Mouse (Mus musculus) testis, adult 2 months (tissue): Measurements from ENCODE around the gene Hist1h1c.

ENCODE experiments used
- CTCF ChIP-seq: fragments of 200-500 bp; IDR thresholded peaks from 2 replicates; pipeline ENCODE4 v1.5.1; 2012; ENCODE audit warnings: low read depth, mild to moderate bottlenecking, inconsistent platforms, low read length, moderate library complexity; ENCODE audit not compliant: control insufficient read depth, insufficient read depth, insufficient replicate concordance
- POLR2A ChIP-seq: fragments of 200-500 bp; IDR thresholded peaks from 2 replicates; pipeline ENCODE4 v1.6.1; 2012; ENCODE audit warnings: low read depth, mild to moderate bottlenecking, inconsistent platforms, low read length, moderate library complexity; ENCODE audit not compliant: control insufficient read depth

DNA sequence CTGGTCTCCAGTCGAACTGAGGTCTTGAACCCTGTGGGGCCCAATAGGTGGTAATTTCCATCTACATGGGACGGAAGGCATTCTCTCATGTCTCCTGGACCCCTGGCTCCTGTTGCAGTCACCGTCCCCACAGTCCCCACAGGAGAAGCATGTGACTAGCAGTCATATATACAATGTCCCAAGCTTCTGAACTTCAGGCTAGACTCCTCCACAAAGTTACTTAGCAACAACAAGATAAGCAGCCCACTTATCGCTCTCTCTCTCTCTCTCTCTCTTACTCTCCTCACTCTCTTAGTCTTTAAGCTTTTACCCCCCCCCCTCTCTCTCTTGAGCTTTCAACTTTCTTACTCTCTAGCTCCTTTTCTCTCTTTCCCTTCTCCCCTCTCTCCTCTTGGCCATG lies 14.4 kb upstream of the Hist1h1c start:
- no peak for TF ChIP-seq CTCF
- no peak for TF ChIP-seq POLR2A
